Mouse (Mus musculus) B cell, adult 62 days (primary cell): ENCODE results near the gene Lcn11. TPM values are rescaled to one million over a fixed set of nuclear protein-coding genes. Genes with fewer than 3 reads are reported as not detected.

Source experiments
- total RNA-seq: library from RNA; stranded (reverse); gene quantifications from 4 replicates; pipeline ENCODE4 v1.2.4, GENCODE M21; 2023

Gene Lcn11
- total RNA-seq, result not detected in 4 replicates

DNA sequence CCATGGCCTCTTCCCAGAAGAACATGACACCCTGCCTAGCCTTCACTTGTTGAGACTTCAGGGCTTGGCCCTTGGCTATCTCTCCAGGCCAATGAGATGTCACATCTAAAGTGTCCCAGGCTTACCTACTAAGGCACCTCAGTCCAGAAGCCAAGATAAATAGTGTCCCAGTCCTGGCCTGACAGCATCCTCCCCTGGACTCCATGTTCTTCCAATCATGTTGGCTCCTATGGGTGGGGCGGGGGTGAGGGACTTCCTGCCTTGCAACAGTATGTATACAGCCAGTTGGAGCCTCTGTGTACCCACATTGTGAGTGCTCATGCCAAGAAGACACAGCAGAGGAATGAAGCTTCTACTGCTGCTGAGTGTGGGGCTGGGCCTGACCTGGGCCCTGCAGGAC lies at the start of gene Lcn11:
Gene Lcn11, plus strand, starts transcription at position 301 of the 400 bp plus-strand sequence.

DNA sequence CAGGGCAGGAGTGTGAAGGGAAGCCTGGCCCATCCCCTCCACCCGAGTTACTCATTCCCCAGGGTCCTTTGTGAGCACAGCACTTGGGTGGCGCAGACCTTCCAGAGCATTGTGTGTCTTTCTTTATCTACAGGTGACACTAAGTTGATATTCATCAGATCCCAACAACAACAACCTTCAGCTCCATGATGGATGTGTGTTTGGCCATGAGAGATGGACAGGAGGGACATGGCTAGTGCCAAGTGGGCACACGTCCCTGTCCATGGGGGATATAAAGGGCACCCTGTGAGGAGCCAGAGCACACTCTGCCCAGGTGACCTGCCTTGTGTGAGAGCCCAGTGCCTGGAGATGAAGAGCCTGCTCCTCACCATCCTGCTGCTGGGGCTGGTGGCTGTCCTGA lies 40.1 kb upstream of the Lcn11 start, which contains the start of gene Obp2b:
Gene Obp2b, plus strand, starts transcription at position 301 of the 400 bp plus-strand sequence.

DNA sequence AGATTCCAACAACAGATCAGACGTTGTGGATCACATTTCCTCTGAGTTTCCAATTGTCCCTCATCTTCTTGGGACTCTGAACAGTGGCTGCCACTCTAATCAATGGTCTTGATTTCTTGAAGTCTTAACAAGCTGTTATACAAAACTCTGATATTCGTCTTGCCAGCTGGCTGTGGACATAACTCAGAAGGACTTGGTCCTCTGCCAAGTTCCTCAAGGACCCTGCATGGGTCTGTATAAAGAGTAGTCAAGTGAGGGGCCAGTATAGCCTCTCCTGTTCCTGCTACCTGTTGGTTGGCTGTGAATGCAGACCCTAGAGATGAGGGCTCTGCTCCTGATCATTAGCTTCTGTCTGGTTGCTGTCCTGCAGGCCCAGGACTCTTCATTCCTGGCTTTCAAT lies 11.5 kb upstream of the Lcn11 start, which contains the start of gene Lcn3:
Gene Lcn3, plus strand, starts transcription at position 301 of the 400 bp plus-strand sequence.

DNA sequence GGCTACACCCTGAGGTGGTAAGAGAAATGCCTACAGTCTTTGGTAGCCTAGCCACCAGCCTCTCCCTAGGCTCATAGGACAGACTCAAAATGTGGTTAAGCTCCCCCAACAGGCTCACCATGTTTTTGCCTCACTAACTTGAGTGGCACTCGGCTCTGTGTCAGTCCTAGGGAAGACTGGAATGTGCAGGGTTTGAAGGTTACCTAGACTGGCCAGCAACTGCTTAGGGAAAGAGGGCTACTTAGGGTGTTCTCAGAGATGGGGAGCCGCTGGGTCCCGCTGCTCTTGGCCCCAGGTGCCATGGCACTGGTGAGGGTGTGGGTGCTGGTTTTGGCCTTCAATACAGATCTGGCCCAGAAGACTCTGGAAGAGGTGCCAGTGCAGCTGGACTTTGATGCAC lies 5.1 kb downstream of the Lcn11 start, which contains the start of gene Gm13539:
Gene Gm13539, plus strand, starts transcription at position 301 of the 400 bp plus-strand sequence.

DNA sequence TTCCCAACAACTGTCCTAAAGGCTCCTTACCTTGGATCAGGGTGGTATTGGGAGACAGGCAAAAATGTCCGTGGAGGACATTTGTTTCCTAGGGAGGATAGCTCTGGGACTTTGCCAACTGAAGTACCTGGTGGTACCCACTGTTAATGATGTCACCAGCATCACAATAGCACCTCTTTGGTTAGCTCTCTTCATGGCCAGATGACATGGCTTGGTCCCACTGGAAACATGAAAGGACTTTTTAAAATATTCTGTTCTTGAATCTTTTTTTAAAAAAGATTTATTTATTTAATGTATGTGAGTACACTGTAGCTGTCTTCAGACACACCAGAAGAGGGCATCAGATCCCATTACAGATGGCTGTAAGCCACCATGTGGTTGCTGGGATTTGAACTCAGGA lies 38.9 kb downstream of the Lcn11 start, which contains the start of gene Glt6d1:
Gene Glt6d1, minus strand, starts transcription at position 101 of the 400 bp plus-strand sequence.

DNA sequence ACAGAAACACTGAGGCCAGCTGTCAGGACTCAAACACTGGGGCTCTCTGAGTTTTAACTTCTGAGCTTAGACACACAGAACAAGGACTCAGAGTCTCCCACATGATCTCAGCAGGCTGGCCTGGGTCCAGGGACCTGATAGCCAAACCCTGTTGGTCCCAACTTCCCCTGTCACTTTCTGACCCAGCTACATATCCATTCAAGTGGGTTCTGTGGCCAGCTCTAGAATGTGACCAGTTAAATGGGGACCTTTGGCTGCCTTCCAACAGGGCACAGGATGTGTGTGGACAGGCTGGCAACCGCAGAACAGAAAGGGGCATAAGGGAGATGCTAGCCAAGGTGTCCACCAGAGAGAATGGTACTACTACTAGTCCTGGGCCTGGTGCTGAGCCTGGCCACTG lies 46.0 kb downstream of the Lcn11 start, which contains the start of gene Lcn9:
Gene Lcn9, plus strand, starts transcription at position 348 of the 400 bp plus-strand sequence.

Other genes with a start within 250 kb of the Lcn11 start
- gene Traf2, start 230.1 kb upstream of the Lcn11 start, total RNA-seq, result 56.9 to 61.5 TPM (median 58.0 TPM) in 4 replicates
- 109 to 125 TPM (median 115 TPM) in 4 replicates for gene Edf1, start 219.2 kb upstream of the Lcn11 start, total RNA-seq
- 0.77 to 2.4 TPM (median 1.5 TPM) in 4 replicates for gene Mamdc4, start 202.2 kb upstream of the Lcn11 start, total RNA-seq
- 16.1 to 21.8 TPM (median 17.6 TPM) in 4 replicates for gene Phpt1, start 201.8 kb upstream of the Lcn11 start, total RNA-seq
- 0.24 to 0.38 TPM (median 0.37 TPM) in 3 of 4 replicates, not detected in the other for gene Ajm1, start 195.3 kb upstream of the Lcn11 start, total RNA-seq
- gene Rabl6, start 168.5 kb upstream of the Lcn11 start, total RNA-seq, result 102 to 112 TPM (median 109 TPM) in 4 replicates
- not detected in 4 replicates for gene Ccdc183, start 159.3 kb upstream of the Lcn11 start, total RNA-seq
- gene Tmem141, start 155.0 kb upstream of the Lcn11 start, total RNA-seq, result 0.78 to 2.9 TPM (median 2.4 TPM) in 4 replicates
- gene Fcna, start 149.0 kb upstream of the Lcn11 start, total RNA-seq, result 4.1 to 8.3 TPM (median 5.8 TPM) in 4 replicates
- not detected in 4 replicates for gene Lcn8, start 123.9 kb upstream of the Lcn11 start, total RNA-seq
- gene Lcn5, start 119.1 kb upstream of the Lcn11 start, total RNA-seq, result not detected in 4 replicates
- gene Lcn6, start 100.2 kb upstream of the Lcn11 start, total RNA-seq, result not detected in 4 replicates
- gene Lcn10, start 94.3 kb upstream of the Lcn11 start, total RNA-seq, result not detected in 4 replicates
- gene Obp2a, start 77.0 kb upstream of the Lcn11 start, total RNA-seq, result not detected in 4 replicates
- gene Bmyc, start 70.3 kb upstream of the Lcn11 start, total RNA-seq, result 25.1 to 40.3 TPM (median 25.4 TPM) in 4 replicates
- gene Obp2b, start 40.0 kb upstream of the Lcn11 start, total RNA-seq, result not detected in 4 replicates
- not detected in 4 replicates for gene Lcn3, start 11.4 kb upstream of the Lcn11 start, total RNA-seq
- not detected in 4 replicates for gene Gm13539, start 5.2 kb downstream of the Lcn11 start, total RNA-seq
- gene Glt6d1, start 38.8 kb downstream of the Lcn11 start, total RNA-seq, result not detected in 4 replicates
- gene Lcn9, start 46.1 kb downstream of the Lcn11 start, total RNA-seq, result not detected in 4 replicates
- gene Sohlh1, start 70.2 kb downstream of the Lcn11 start, total RNA-seq, result 0.44 TPM in 1 of 4 replicates, not detected in the others
- gene Kcnt1, start 86.7 kb downstream of the Lcn11 start, total RNA-seq, result not detected in 4 replicates
- gene Camsap1, start 206.3 kb downstream of the Lcn11 start, total RNA-seq, result 29.3 to 46.9 TPM (median 31.5 TPM) in 4 replicates
- gene Ubac1, start 244.7 kb downstream of the Lcn11 start, total RNA-seq, result 25.9 to 39.4 TPM (median 34.5 TPM) in 4 replicates